Mouse (Mus musculus) thymus, adult 2 months (tissue): ENCODE results near the gene Ppp1r10.
"Not testable (repeated sequence)": the region's sequence is repeated elsewhere in the genome, so short reads cannot be mapped to it uniquely, and the experiment has no call there.

Experiments used
- CTCF ChIP-seq: fragments of 200-500 bp; IDR thresholded peaks from 2 replicates; pipeline ENCODE4 v1.5.1; 2012; ENCODE audit warnings: mild to moderate bottlenecking, control low read depth, low read length, moderate library complexity, borderline replicate concordance; ENCODE audit not compliant: control insufficient read depth, poor library complexity, insufficient read depth; ENCODE audit errors: extremely low read depth
- POLR2A ChIP-seq: fragments of 200-500 bp; IDR thresholded peaks from 2 replicates; pipeline ENCODE4 v1.6.1; 2012; ENCODE audit warnings: mild to moderate bottlenecking, low read length, control low read depth, moderate library complexity; ENCODE audit not compliant: control insufficient read depth, poor library complexity, insufficient read depth; ENCODE audit errors: extremely low read depth

- TF ChIP-seq CTCF, POLR2A: not testable (repeated sequence)
Measured at GRCm38 (mm10) chr17:35950946-35951345, 34.7 kb downstream of the Ppp1r10 start.
